Mouse (Mus musculus): ENCODE results near the gene Gm20695.

Gene Gm20695

GRCm38 (mm10) chr16:3895173-3895792 is 10.8 kb downstream of the Gm20695 start:
- DNase-seq (ENCODE audit: low read depth, low spot score), result no peak

- DNase-seq (ENCODE audit: low read depth, low spot score), result no peak
Observed at GRCm38 (mm10) chr16:3896046-3896445, 11.6 kb downstream of the Gm20695 start.

- no peak for DNase-seq (ENCODE audit: low read depth, low spot score)
Observed at GRCm38 (mm10) chr16:3896553-3896952, 12.1 kb downstream of the Gm20695 start.

- no peak for DNase-seq (ENCODE audit: low read depth, low spot score)
Observed at GRCm38 (mm10) chr16:3907471-3907870, 23.0 kb downstream of the Gm20695 start.

GRCm38 (mm10) chr16:3908537-3909111 is 24.2 kb downstream of the Gm20695 start, which contains the start of the genes 1700037C18Rik and Cluap1:
TSS of gene 1700037C18Rik (minus strand) at chr16:3908689.
TSS of gene Cluap1 (plus strand) at chr16:3908801.
- DNase-seq (ENCODE audit: low read depth, low spot score), result peak; percentile 88

GRCm38 (mm10) chr16:3909118-3909517 is 24.7 kb downstream of the Gm20695 start:
- DNase-seq (ENCODE audit: low read depth, low spot score), result no peak

- no peak for DNase-seq (ENCODE audit: low read depth, low spot score)
Observed at GRCm38 (mm10) chr16:3920756-3921155, 36.3 kb downstream of the Gm20695 start.

GRCm38 (mm10) chr16:3923515-3923914 is 39.1 kb downstream of the Gm20695 start:
- no peak for DNase-seq (ENCODE audit: low read depth, low spot score)

GRCm38 (mm10) chr16:3923966-3924365 is 39.5 kb downstream of the Gm20695 start:
- DNase-seq (ENCODE audit: low read depth, low spot score), result no peak

GRCm38 (mm10) chr16:3928582-3928981 is 44.1 kb downstream of the Gm20695 start:
- DNase-seq (ENCODE audit: low read depth, low spot score), result no peak

- no peak for DNase-seq (ENCODE audit: low read depth, low spot score)
Observed at GRCm38 (mm10) chr16:3929151-3929550, 44.7 kb downstream of the Gm20695 start.

GRCm38 (mm10) chr16:3933536-3933935 is 49.1 kb downstream of the Gm20695 start:
- DNase-seq (ENCODE audit: low read depth, low spot score), result no peak

- DNase-seq (ENCODE audit: low read depth, low spot score), result no peak
Observed at GRCm38 (mm10) chr16:3934091-3934490, 49.6 kb downstream of the Gm20695 start.

- no peak for DNase-seq (ENCODE audit: low read depth, low spot score)
Observed at GRCm38 (mm10) chr16:3934701-3935100, 50.3 kb downstream of the Gm20695 start.

GRCm38 (mm10) chr16:3951141-3951540 is 66.7 kb downstream of the Gm20695 start:
- no peak for DNase-seq (ENCODE audit: low read depth, low spot score)

- no peak for DNase-seq (ENCODE audit: low read depth, low spot score)
Observed at GRCm38 (mm10) chr16:3956369-3956768, 71.9 kb downstream of the Gm20695 start.

- DNase-seq (ENCODE audit: low read depth, low spot score), result no peak
Observed at GRCm38 (mm10) chr16:3959261-3959660, 74.8 kb downstream of the Gm20695 start.

GRCm38 (mm10) chr16:3964990-3965389 is 80.5 kb downstream of the Gm20695 start:
- no peak for DNase-seq (ENCODE audit: low read depth, low spot score)

GRCm38 (mm10) chr16:3965534-3965933 is 81.1 kb downstream of the Gm20695 start:
- DNase-seq (ENCODE audit: low read depth, low spot score), result no peak
